Mouse (Mus musculus) layer of hippocampus, adult 8-10 months (tissue): ENCODE measurements at regions not wholly inside any gene's neighbourhood (a gene's known extent, or its start where the extent isn't known, plus 50 kb on each side); places are given as distances from the start of the nearest gene placed in this dataset.

Experiments
- DNase-seq, 2 experiments: peaks; one replicate each; pipeline ENCODE4 v3.0.0; 2022; ENCODE audit warnings: low spot score in 2 of 2

GRCm38 (mm10) chr19:42673133-42673532 lies 60.5 kb upstream of the Loxl4 start:
- peak; percentile 72 to 73 for DNase-seq

GRCm38 (mm10) chr19:42669886-42670285 lies 57.3 kb upstream of the Loxl4 start:
- no peak for DNase-seq

- no peak for DNase-seq
Observed at GRCm38 (mm10) chr19:42668385-42669098, 55.9 kb upstream of the Loxl4 start.

- DNase-seq = no peak
Observed at GRCm38 (mm10) chr19:42666906-42667305, 54.3 kb upstream of the Loxl4 start.
